Mouse (Mus musculus) cerebellum, adult 9-11 months (tissue): ENCODE measurements around the gene Zfp866.

Experiments
- DNase-seq: peaks from one replicate; pipeline ENCODE4 v3.0.0; 2022

Gene Zfp866

GRCm38 (mm10) chr8:69796721-69797345 is 5.9 kb upstream of the Zfp866 start:
- DNase-seq, result no peak

GRCm38 (mm10) chr8:69794901-69795300 is 3.9 kb upstream of the Zfp866 start:
- DNase-seq, result no peak

GRCm38 (mm10) chr8:69794096-69794495 is 3.1 kb upstream of the Zfp866 start:
- no peak for DNase-seq

DNA sequence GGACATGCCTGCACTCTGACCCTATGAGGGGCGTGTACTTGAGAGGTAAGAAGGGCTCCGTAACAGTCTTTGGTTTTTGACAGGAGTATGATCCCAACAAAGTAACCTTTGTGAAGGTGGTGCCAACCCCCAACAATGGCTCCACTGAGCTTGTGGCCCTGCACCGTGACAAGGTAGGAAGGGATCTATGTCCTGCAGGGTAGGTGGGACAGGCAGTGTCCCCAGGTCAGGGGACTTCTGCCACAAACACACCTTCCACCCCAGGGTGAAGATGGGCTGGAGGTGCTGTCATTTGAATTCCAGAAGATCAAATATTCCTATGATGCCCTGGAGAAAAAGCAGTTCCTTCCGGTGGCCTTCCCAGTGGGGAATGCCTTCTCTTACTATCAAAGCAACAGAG is 2.7 kb upstream of the Zfp866 start:
- DNase-seq, result no peak

DNA sequence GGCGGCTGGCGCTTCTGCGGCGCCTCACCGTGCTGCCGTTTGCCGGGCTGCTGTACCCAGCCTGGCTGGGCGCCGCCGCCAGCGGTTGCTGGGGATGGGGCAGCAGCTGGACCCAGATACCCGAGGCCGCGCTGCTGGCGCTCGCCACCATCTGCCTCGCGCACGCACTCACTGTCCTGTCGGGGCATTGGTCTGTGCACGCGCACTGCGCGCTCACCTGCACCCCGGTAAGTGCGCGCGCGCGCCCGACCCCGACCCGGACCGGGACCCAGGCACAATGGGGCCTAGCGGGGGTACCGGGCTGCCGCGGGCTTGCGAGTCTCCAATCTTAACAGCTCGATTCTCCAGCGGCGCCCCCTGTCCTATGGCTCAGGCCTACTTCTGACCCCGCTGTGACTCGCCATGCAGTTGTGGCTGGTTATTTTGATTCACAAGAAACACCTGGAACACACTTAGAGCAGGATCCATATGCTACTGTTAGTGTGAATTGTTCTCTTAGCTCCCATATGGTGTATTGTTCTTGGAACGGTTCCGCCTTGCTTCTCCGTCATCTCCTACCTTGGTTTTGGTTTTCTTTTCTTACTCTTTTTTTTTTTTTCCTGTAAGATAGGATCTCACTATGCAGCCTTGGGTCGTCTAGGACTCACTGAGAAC is 564 bp upstream of the Zfp866 start:
- DNase-seq, result peak; percentile 69

DNA sequence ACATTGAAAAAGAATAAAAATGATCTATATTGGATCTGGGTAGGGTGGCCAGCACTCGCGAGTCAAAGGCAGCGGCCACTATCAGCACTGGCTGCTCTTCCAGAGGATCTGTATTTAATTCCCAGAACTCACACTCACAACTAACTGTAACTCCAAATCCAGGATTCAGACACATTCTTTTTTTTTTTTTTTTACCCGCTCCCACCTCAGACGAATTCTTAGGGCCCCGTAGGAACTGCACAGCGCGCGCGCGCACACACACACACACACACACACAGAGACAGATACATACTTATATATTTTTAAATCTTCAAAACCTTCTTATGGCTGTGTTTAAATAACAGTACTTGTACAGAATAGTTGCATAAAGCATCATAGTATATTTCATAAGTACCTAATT is 614 bp downstream of the Zfp866 start:
- DNase-seq, result no peak

DNA sequence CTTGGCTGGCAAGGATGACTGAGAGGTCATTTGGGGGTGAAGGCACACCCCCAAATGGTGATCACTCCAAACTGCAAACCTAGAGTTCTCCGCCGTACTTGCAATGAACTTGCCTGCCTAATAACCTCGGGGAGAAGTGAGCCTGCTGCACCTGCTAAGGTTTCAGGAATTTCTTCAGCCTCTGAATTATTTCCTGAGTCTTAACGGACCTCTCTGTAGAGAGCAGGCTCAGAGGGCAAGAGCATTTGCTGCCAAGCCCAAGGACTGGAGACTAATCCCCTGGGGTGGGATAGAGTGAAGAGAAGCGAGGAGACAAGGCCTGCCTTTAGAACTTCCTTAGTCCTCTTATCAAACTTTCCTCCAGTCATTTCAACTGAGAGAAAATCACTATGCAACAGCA is 1.2 kb downstream of the Zfp866 start:
- DNase-seq, result no peak

GRCm38 (mm10) chr8:69789105-69789504 is 1.9 kb downstream of the Zfp866 start:
- no peak for DNase-seq

GRCm38 (mm10) chr8:69777111-69777510 is 13.9 kb downstream of the Zfp866 start:
- DNase-seq, result no peak

DNA sequence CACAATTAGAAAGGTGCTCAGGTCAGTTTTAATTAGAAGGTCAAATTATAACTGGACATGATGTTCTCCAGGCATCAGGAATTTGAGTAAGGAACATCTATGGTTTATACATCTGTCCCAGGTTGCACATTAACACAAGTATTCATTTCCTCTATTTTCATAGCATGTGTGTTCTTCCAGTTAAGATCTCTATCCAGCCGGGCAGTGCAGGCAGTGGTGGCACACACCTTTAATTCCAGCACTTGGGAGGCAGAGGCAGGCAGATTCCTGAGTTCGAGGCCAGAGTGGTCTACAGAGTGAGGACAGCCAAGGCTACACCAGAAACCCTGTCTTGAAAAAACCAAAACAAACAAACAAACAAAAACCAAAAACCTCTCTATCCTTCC is 15.8 kb downstream of the Zfp866 start:
- no peak for DNase-seq

GRCm38 (mm10) chr8:69774503-69775148 is 16.4 kb downstream of the Zfp866 start, which contains the start of gene Gm20422:
TSS of gene Gm20422 (minus strand) at chr8:69774886.
- peak; percentile 95 for DNase-seq

GRCm38 (mm10) chr8:69772106-69772505 is 18.9 kb downstream of the Zfp866 start:
- no peak for DNase-seq

GRCm38 (mm10) chr8:69771221-69771620 is 19.8 kb downstream of the Zfp866 start:
- no peak for DNase-seq

DNA sequence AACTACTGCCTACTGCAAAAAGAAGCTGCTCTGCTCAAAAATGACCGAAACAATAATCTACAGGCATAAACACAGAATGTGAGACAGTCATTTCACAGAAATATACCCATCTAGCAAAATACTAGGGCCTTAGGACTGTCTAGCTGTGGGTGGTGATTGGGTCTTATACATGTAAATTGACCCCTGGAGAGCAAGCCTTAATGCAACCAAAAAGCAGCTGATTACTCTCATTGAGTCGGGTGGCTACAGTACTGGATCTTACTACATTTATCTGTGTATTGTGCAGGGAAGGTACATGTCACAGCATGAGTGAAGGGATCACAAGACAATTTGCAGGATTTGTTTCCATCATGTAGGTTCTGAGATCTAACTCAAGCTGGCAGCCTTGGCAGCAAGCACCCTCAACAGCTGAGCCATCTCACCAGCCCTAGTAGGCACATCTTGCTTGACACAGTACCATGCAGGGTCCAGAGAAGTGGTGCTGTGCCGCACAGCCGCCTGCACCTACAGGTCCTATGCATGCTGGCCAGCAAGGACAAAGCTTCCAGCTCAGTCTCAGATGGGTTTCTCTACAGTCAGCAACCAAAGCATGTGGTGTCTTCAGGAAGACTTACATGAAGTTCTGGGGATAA is 29.0 kb downstream of the Zfp866 start:
- DNase-seq, result no peak

DNA sequence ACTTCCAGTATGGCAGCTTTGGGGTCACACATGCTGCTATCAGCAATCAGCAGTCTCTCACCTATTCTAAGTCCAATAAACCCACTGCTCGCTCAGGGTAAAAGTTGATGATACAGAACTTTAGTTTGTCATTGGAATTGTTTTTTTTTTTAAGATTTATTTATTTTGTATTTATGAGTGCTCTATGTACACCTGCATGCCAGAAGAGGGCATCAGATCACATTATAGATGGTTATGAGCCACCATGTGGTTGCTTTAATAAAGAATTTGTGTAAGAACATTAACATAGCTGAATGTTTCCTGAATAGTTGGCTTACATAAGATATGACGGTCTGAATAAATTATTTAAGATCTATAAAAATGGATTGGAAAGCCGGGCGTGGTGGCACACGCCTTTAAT is 32.7 kb downstream of the Zfp866 start:
- DNase-seq, result no peak

DNA sequence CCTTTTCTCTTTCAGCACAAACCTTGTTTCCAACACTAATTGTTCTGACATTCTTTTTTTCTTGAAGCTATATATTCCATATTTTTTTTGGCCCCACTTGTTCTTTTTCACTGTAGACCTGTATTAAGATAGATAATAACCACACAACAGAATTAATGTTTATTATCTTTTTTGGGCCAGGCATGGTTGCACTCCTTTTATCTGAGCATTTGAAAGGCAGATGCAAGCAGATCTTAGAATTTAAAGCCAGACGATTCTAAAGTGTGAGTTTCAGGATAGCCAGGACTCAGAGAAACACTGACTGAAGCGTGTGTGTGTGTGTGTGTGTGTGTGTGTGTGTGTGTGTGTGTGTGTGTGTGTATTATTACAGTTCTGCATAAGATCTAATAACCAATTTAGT is 38.5 kb downstream of the Zfp866 start:
- DNase-seq, result no peak

DNA sequence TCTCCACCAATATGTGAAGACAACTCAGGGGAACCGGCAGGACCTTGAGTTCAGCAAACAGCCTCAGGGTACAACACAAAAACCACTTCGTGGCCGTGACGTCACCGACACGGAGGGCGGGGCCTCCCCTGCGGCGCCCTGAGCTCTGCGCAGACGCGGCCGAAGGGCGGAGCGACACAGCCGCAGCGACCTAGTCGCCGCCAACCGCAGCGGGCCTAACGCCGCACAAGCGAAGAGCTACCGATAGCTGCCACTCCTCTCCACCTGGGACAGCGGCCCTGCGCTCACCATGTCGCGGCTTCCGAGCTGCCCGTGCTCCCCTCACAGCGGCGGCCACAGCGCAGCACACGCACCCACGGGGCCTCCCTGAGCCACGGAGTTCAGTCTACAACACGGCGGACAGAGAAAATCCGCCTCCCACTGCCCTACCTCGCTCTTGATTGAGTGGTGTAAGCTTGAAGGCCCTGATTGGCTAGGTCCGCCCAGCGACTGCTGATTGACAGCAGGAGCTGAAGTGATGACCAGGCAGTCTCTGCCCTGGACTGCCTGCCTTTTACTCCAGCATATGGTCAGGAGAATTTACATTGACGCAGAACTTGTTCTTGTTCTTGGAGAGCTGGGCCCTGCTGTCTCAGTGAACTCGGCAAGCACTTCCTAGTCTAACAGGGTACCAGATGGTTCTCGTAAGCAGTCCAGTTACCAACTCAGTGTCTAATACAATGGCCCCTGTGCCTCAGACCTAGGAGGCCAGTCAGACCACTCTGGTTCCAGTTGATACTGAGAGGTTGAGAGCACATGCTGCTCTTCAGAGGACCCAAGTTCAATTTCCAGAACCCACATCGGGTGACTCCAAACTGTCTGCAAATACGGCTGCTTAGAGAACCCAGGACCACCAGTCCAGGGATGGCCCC is 41.2 kb downstream of the Zfp866 start, which contains the start of gene Zfp963:
Gene Zfp963, minus strand, starts transcription at position 427 of the 911 bp plus-strand sequence.
- peak; percentile 96 for DNase-seq

GRCm38 (mm10) chr8:69741231-69741630 is 49.7 kb downstream of the Zfp866 start:
- DNase-seq, result no peak

- no peak for DNase-seq
These were observed 50.2 kb downstream of the Zfp866 start for GRCm38 (mm10) chr8:69740763-69741162.

DNA sequence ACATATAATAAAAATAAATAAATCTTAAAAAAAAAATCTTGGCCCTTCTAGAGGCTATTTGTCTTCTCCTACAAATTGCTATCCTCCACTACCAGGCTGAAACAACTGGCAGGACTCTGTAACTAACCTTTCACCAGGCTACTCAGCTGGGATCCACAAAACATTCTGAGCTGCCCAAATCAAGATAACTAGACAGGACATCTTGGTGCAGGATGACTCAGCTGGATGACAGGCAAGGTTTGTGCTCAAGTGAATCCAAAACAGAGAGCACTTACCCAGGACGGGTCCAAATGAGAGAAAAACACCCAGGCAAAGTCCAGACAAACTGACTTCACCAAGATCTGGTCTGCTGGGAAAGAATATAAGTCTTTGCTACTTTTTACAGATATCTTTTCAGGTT is 55.5 kb downstream of the Zfp866 start:
- no peak for DNase-seq

DNA sequence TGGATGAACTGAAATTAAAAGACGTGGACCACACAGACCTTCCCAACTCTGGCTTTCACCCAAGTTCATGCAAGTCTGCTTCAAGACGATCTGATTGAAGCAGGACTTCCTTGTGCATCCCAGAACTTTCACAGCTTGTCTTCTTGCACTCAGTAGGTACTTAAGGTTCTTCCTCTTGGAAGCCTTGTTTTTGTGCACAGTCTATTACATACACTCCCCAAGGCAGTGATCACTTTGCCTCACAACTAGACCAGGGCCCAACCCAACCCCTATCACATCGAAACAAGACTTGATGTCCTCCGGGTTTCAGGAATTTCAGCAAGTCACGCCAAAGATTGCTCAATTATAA is 73.8 kb downstream of the Zfp866 start:
- DNase-seq, result no peak

GRCm38 (mm10) chr8:69716403-69717231 is 74.4 kb downstream of the Zfp866 start:
- peak; percentile 99 for DNase-seq
